Mouse (Mus musculus): ENCODE data around the gene Cacna1c. TPM values are rescaled to one million over a fixed set of nuclear protein-coding genes. Genes with fewer than 3 reads are reported as not detected.

Cacna1c gene
- polyA plus RNA-seq, 1 experiment, result 0.11 TPM

- no peak for TF ChIP-seq POLR2A (IDR thresholded peaks at IDR 0.05; ENCODE audit: borderline replicate concordance, low read depth, low read length)
- TF ChIP-seq CTCF (IDR thresholded peaks at IDR 0.05; ENCODE audit: low read depth, low read length), result no peak
- Histone ChIP-seq H3K4me1 (ENCODE audit: control insufficient read depth, insufficient read depth, low read length) (no peaks in the 10 kb centered on the region), H3K27ac (ENCODE audit: insufficient read depth, low read depth, low read length) (no peak overlapping the region), H3K4me3 (ENCODE audit: insufficient read depth, low read length) (no peak overlapping the region)
Measured at GRCm38 (mm10) chr6:118749285-118749684, 446.9 kb downstream of the Cacna1c start.

- Histone ChIP-seq H3K4me1 (ENCODE audit: control insufficient read depth, insufficient read depth, low read length) (no peaks in the 10 kb centered on the region), H3K27ac (ENCODE audit: insufficient read depth, low read depth, low read length) (no peak overlapping the region), H3K4me3 (ENCODE audit: insufficient read depth, low read length) (no peak overlapping the region)
- no peak for TF ChIP-seq POLR2A (IDR thresholded peaks at IDR 0.05; ENCODE audit: borderline replicate concordance, low read depth, low read length)
- TF ChIP-seq CTCF (IDR thresholded peaks at IDR 0.05; ENCODE audit: low read depth, low read length), result no peak
Measured at GRCm38 (mm10) chr6:118742701-118743100, 453.5 kb downstream of the Cacna1c start.

- TF ChIP-seq CTCF (IDR thresholded peaks at IDR 0.05; ENCODE audit: low read depth, low read length) (no peak), POLR2A (IDR thresholded peaks at IDR 0.05; ENCODE audit: borderline replicate concordance, low read depth, low read length) (no peak)
- H3K4me3 ChIP-seq (ENCODE audit: insufficient read depth, low read length), result no peak overlapping the region
- no peak overlapping the region for H3K27ac ChIP-seq (ENCODE audit: insufficient read depth, low read depth, low read length)
- no peaks in the 10 kb centered on the region for H3K4me1 ChIP-seq (ENCODE audit: control insufficient read depth, insufficient read depth, low read length)
Measured at GRCm38 (mm10) chr6:118741841-118742240, 454.4 kb downstream of the Cacna1c start.

GRCm38 (mm10) chr6:118739961-118740599, 456.1 kb downstream of the Cacna1c start:
- TF ChIP-seq CTCF (IDR thresholded peaks at IDR 0.05; ENCODE audit: low read depth, low read length), result no peak
- TF ChIP-seq POLR2A (IDR thresholded peaks at IDR 0.05; ENCODE audit: borderline replicate concordance, low read depth, low read length), result no peak

GRCm38 (mm10) chr6:118739344-118739743, 456.9 kb downstream of the Cacna1c start:
- H3K4me1 ChIP-seq (ENCODE audit: control insufficient read depth, insufficient read depth, low read length), result no peaks in the 10 kb centered on the region
- H3K4me3 ChIP-seq (ENCODE audit: insufficient read depth, low read length), result no peak overlapping the region
- TF ChIP-seq CTCF (IDR thresholded peaks at IDR 0.05; ENCODE audit: low read depth, low read length) (no peak), POLR2A (IDR thresholded peaks at IDR 0.05; ENCODE audit: borderline replicate concordance, low read depth, low read length) (no peak)
- H3K27ac ChIP-seq (ENCODE audit: insufficient read depth, low read depth, low read length), result no peak overlapping the region

More at GRCm38 (mm10) chr6:118739961-118740599, 456.1 kb downstream of the Cacna1c start:
- Histone ChIP-seq H3K4me3 (ENCODE audit: insufficient read depth, low read length) (no peak overlapping the region), H3K4me1 (ENCODE audit: control insufficient read depth, insufficient read depth, low read length) (no peaks in the 10 kb centered on the region), H3K27ac (ENCODE audit: insufficient read depth, low read depth, low read length) (no peak overlapping the region)

- no peaks in the 10 kb centered on the region for H3K4me1 ChIP-seq (ENCODE audit: control insufficient read depth, insufficient read depth, low read length)
- no peak overlapping the region for H3K27ac ChIP-seq (ENCODE audit: insufficient read depth, low read depth, low read length)
- H3K4me3 ChIP-seq (ENCODE audit: insufficient read depth, low read length), result no peak overlapping the region
- TF ChIP-seq POLR2A (IDR thresholded peaks at IDR 0.05; ENCODE audit: borderline replicate concordance, low read depth, low read length) (no peak), CTCF (IDR thresholded peaks at IDR 0.05; ENCODE audit: low read depth, low read length) (no peak)
Measured at GRCm38 (mm10) chr6:118738656-118739055, 457.6 kb downstream of the Cacna1c start.

- no peak overlapping the region for H3K4me3 ChIP-seq (ENCODE audit: insufficient read depth, low read length)
- no peak overlapping the region for H3K27ac ChIP-seq (ENCODE audit: insufficient read depth, low read depth, low read length)
- TF ChIP-seq CTCF (IDR thresholded peaks at IDR 0.05; ENCODE audit: low read depth, low read length) (no peak), POLR2A (IDR thresholded peaks at IDR 0.05; ENCODE audit: borderline replicate concordance, low read depth, low read length) (no peak)
- no peaks in the 10 kb centered on the region for H3K4me1 ChIP-seq (ENCODE audit: control insufficient read depth, insufficient read depth, low read length)
Measured at GRCm38 (mm10) chr6:118737078-118737477, 459.1 kb downstream of the Cacna1c start.

- no peak for TF ChIP-seq POLR2A (IDR thresholded peaks at IDR 0.05; ENCODE audit: borderline replicate concordance, low read depth, low read length)
- H3K4me1 ChIP-seq (ENCODE audit: control insufficient read depth, insufficient read depth, low read length), result no peaks in the 10 kb centered on the region
- H3K4me3 ChIP-seq (ENCODE audit: insufficient read depth, low read length), result no peak overlapping the region
- H3K27ac ChIP-seq (ENCODE audit: insufficient read depth, low read depth, low read length), result no peak overlapping the region
Measured at GRCm38 (mm10) chr6:118736491-118736890, 459.7 kb downstream of the Cacna1c start.

GRCm38 (mm10) chr6:118735145-118735544, 461.1 kb downstream of the Cacna1c start:
- Histone ChIP-seq H3K4me3 (ENCODE audit: insufficient read depth, low read length) (no peak overlapping the region), H3K27ac (ENCODE audit: insufficient read depth, low read depth, low read length) (no peak overlapping the region), H3K4me1 (ENCODE audit: control insufficient read depth, insufficient read depth, low read length) (no peaks in the 10 kb centered on the region)
- no peak for TF ChIP-seq POLR2A (IDR thresholded peaks at IDR 0.05; ENCODE audit: borderline replicate concordance, low read depth, low read length)
- no peak for TF ChIP-seq CTCF (IDR thresholded peaks at IDR 0.05; ENCODE audit: low read depth, low read length)

- Histone ChIP-seq H3K27ac (ENCODE audit: insufficient read depth, low read depth, low read length) (no peak overlapping the region), H3K4me3 (ENCODE audit: insufficient read depth, low read length) (no peak overlapping the region), H3K4me1 (ENCODE audit: control insufficient read depth, insufficient read depth, low read length) (no peaks in the 10 kb centered on the region)
- TF ChIP-seq CTCF (IDR thresholded peaks at IDR 0.05; ENCODE audit: low read depth, low read length) (no peak), POLR2A (IDR thresholded peaks at IDR 0.05; ENCODE audit: borderline replicate concordance, low read depth, low read length) (no peak)
Measured at GRCm38 (mm10) chr6:118731937-118732336, 464.3 kb downstream of the Cacna1c start.
